Mouse (Mus musculus) embryonic fibroblast, embryonic 13.5 days (primary cell): ENCODE measurements around the gene Pex11g.

Source experiments
- CTCF ChIP-seq: IDR thresholded peaks from 2 replicates; pipeline ENCODE4 v1.5.1; 2011; ENCODE audit warnings: mild to moderate bottlenecking, control low read depth, low read length, moderate library complexity, borderline replicate concordance; ENCODE audit not compliant: insufficient read depth
- POLR2A ChIP-seq: IDR thresholded peaks from 2 replicates; pipeline ENCODE4 v1.6.1; 2011; ENCODE audit warnings: low read depth, mild to moderate bottlenecking, control low read depth, low read length, moderate library complexity

DNA sequence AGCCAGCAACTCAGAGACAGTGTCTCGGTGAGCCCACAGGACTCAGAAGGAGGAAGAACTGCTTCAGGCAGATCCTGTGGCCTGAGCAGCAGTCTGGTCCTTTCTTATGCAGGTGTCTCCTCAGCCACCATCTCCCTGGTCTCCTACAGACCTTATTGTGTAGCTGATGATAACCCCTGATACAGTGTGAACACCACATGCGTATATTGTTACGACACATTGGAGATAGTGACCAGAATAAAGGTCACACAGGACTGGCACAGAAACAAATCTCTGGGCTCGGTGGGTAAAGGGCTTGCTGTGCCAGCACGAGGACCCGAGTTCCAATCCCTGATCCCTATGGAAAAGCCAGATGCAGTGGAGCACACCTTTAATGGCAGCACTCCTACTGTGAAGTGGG lies 51.8 kb downstream of the Pex11g start:
- TF ChIP-seq CTCF, result no peak
- no peak for TF ChIP-seq POLR2A
